Mouse (Mus musculus) neural tube, embryonic 12.5 days (tissue): Measurements from ENCODE around the gene Tanc2. TPM values are rescaled to one million over a fixed set of nuclear protein-coding genes. Genes with fewer than 3 reads are reported as not detected.

Experiments used
- ATAC-seq: fragments of 200-750 bp; cut with Nextera tagmentation; 2 replicates; pipeline ENCODE4 v1.8.0; 2017; ENCODE audit warnings: low read depth, mild to moderate bottlenecking, moderate TSS enrichment, moderate library complexity; ENCODE audit not compliant: low FRiP score
- H3K27ac ChIP-seq: fragments of 300-500 bp; sonication (generic); 2 replicates; pipeline ENCODE4 v1.5.1; 2016
- H3K27me3 ChIP-seq: fragments of 300-500 bp; sonication (generic); replicated peaks from 2 replicates; pipeline ENCODE4 v1.6.1; 2016; ENCODE audit warnings: mild to moderate bottlenecking
- H3K36me3 ChIP-seq: fragments of 300-500 bp; sonication (generic); 2 replicates; pipeline ENCODE4 v1.6.1; 2016; ENCODE audit warnings: mild to moderate bottlenecking
- H3K4me1 ChIP-seq: fragments of 300-500 bp; sonication (generic); 2 replicates; pipeline ENCODE4 v1.6.1; 2016
- H3K4me2 ChIP-seq: fragments of 300-500 bp; sonication (generic); replicated peaks from 2 replicates; pipeline ENCODE4 v1.6.1; 2016; ENCODE audit warnings: mild to moderate bottlenecking
- H3K4me3 ChIP-seq: fragments of 300-500 bp; sonication (generic); 2 replicates; pipeline ENCODE4 v1.5.1; 2016
- H3K9ac ChIP-seq: fragments of 300-500 bp; sonication (generic); 2 replicates; pipeline ENCODE4 v1.6.1; 2016; ENCODE audit warnings: mild to moderate bottlenecking
- H3K9me3 ChIP-seq: fragments of 300-500 bp; sonication (generic); 2 replicates; pipeline ENCODE4 v1.6.1; 2016; ENCODE audit warnings: mild to moderate bottlenecking
- WGBS: fragments of 180-500 bp; shearing (Covaris S2); methylation state at CpG from one replicate; pipeline ENCODE4 v1.1.7; 2016; 5-methylcytosine and 5-hydroxymethylcytosine counted together
- polyA plus RNA-seq: library from polyadenylated mRNA; unstranded; fragments of >200 nt; fragmentation: Nextera tagmentation; extraction: Ambion mirVana; gene quantifications from 2 replicates; pipeline ENCODE4 v1.2.1, GENCODE M21; 2016

Gene Tanc2
- polyA plus RNA-seq, 1 experiment from 2014 or later: 33.1 TPM

DNA sequence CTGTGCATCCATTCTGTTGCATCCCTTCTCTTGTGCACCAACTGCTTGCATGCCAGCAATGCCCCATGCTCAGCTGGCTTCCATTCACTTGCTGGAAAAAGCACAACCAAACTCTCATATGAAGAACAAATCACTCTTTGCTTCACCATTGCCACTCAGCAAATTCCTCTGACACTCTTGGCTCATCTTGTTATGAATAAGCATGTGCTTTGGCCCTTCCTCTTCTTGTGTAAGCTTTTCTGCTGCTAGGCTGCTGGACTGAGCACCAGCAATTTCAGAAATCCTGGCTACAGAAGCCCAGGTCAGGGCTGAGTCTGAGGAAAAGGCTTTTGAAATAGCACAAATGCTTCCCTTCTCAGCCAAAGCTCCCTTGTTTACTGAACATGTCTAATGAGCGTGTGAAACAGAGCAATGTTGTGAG is 22.6 kb upstream of the Tanc2 start:
- H3K36me3 ChIP-seq: no peaks in the 10 kb centered on the region
- no peaks in the 10 kb centered on the region for H3K9me3 ChIP-seq
- H3K27me3 ChIP-seq: no peaks in the 10 kb centered on the region
- H3K4me3 ChIP-seq: no peak overlapping the region
- H3K9ac ChIP-seq: no peak overlapping the region
- ATAC-seq: no peak
- no peak overlapping the region for H3K4me2 ChIP-seq
- no peaks in the 10 kb centered on the region for H3K4me1 ChIP-seq
- 73% methylated on average over 1 of the region's 1 CpGs for WGBS
- H3K27ac ChIP-seq: no peak overlapping the region

DNA sequence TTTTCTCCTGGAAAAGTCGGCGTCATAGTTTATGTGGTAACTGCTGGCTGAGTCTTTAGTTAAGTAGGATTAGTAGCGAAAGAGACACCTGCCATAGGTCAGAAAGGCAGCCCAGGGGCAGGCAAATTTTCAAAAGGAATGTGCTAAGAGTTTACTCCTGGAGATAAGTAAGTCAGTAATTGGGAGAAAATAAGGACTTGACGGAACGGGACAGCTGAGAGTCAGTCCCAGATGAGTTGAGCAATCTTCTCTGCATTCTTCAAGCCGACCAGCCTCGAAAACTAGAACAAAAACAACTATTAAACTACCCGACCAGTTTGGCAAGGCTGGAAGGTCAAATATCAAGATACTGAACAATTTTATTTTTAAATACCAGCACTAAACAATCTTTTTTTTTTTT is 17.8 kb upstream of the Tanc2 start:
- H3K4me1 ChIP-seq: no peaks in the 10 kb centered on the region
- H3K27me3 ChIP-seq: no peaks in the 10 kb centered on the region
- no peak overlapping the region for H3K9ac ChIP-seq
- H3K4me2 ChIP-seq: no peak overlapping the region
- H3K4me3 ChIP-seq: no peak overlapping the region
- no peaks in the 10 kb centered on the region for H3K36me3 ChIP-seq
- 84% methylated on average over 8 of the region's 8 CpGs for WGBS
- H3K27ac ChIP-seq: no peak overlapping the region
- H3K9me3 ChIP-seq: no peaks in the 10 kb centered on the region
- no peak for ATAC-seq

DNA sequence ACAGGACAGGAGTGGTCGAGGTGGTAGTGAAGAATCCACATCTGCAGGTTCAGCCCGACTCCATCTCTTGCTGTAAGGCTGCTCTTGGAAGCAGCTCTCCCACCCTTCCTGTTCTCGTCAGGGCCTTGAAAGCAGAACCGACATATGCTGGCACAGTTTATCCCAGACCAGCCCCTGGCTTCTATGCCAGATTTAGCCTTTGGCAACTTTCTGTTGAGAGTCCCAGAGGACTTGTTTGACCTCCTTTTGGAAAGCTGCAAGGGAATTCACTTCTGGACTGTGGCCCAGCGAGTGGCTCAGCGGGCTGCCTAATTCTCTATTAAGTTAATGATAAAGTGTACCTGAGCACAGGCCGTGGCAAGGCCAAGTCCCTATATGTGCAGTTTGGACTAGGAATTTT is 15.5 kb upstream of the Tanc2 start:
- Histone ChIP-seq H3K36me3 (no peaks in the 10 kb centered on the region), H3K4me2 (no peak overlapping the region), H3K27ac (no peak overlapping the region), H3K9ac (no peak overlapping the region), H3K4me3 (no peak overlapping the region), H3K27me3 (no peaks in the 10 kb centered on the region), H3K9me3 (no peaks in the 10 kb centered on the region), H3K4me1 (no peaks in the 10 kb centered on the region)
- WGBS: 68% methylated on average over 7 of the region's 7 CpGs
- no peak for ATAC-seq

DNA sequence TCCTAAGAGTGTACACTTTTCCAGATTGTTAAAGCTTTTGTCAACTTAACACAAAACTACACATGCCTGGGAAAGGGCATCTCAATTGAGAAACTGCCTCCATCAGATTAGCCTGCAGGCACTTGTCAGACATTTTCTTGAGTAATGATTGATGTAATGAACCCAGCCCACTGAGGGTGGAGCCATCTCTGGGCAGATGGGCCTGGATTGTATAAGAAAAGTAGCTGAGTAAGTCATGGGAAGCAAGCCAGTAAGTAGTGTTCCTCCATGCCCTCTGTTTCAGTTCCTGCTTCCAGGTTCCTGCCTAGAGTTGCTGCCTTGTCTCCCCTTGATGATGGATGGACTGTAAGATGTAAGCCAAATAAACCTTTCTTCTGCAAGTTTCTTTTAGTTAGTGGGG is 12.6 kb upstream of the Tanc2 start:
- Histone ChIP-seq H3K27ac (no peak overlapping the region), H3K4me2 (no peak overlapping the region), H3K36me3 (no peaks in the 10 kb centered on the region), H3K9me3 (0 out of 2 replicates have a peak, but pooled peaks cover 3% of the 10 kb centered on the region), H3K4me3 (no peak overlapping the region), H3K9ac (no peak overlapping the region), H3K4me1 (no peaks in the 10 kb centered on the region), H3K27me3 (no peaks in the 10 kb centered on the region)
- no peak for ATAC-seq

- no peaks in the 10 kb centered on the region for H3K4me1 ChIP-seq
- H3K27me3 ChIP-seq: no peaks in the 10 kb centered on the region
- no peak for ATAC-seq
- 89% methylated on average over 3 of the region's 3 CpGs for WGBS
- H3K27ac ChIP-seq: no peak overlapping the region
- no peak overlapping the region for H3K4me3 ChIP-seq
- 0 out of 2 replicates have a peak, but pooled peaks cover 3% of the 10 kb centered on the region for H3K9me3 ChIP-seq
- no peak overlapping the region for H3K4me2 ChIP-seq
- no peak overlapping the region for H3K9ac ChIP-seq
- H3K36me3 ChIP-seq: no peaks in the 10 kb centered on the region
Observed at GRCm38 (mm10) chr11:105582020-105582419, 7.8 kb upstream of the Tanc2 start.

- Histone ChIP-seq H3K9ac (peak overlapping the region; percentile 87), H3K9me3 (no peaks in the 10 kb centered on the region), H3K4me2 (peak overlapping the region; percentile 65), H3K27me3 (no peaks in the 10 kb centered on the region), H3K36me3 (no peaks in the 10 kb centered on the region), H3K4me1 (no peaks in the 10 kb centered on the region), H3K4me3 (peak overlapping the region; percentile 93), H3K27ac (peak overlapping the region; percentile 82)
- peak; percentile 94 for ATAC-seq
- under 1% methylated on average over 57 of the region's 70 CpGs for WGBS
Observed at GRCm38 (mm10) chr11:105589231-105589876, 432 bp upstream of the Tanc2 start.

DNA sequence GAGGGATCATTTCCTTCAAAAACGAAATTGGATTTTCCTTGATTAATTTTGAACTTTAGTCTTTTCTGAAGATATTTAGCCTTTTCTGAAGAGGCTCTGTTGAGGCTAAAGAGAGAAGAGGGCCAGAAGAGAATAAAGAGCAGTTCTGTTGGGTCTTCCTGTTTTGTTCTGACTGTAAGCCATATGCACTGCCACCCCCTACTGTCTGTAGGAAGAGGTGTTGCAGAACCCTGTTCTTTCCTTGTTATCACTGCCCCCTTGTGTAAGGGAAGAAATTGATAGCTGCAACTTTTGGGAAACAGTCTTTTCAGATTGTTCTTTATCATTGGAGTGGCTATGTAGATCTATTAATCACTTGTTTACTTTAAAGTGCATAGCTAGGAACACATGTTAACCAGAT is 2.1 kb downstream of the Tanc2 start:
- H3K4me2 ChIP-seq: peak overlapping the region; percentile 65
- no peak overlapping the region for H3K27ac ChIP-seq
- ATAC-seq: peak; percentile 23; the same call in 1 of the 2 replicates
- 34% methylated on average over 1 of the region's 1 CpGs for WGBS
- no peaks in the 10 kb centered on the region for H3K36me3 ChIP-seq
- H3K4me1 ChIP-seq: no peaks in the 10 kb centered on the region
- no peak overlapping the region for H3K4me3 ChIP-seq
- H3K27me3 ChIP-seq: no peaks in the 10 kb centered on the region
- no peak overlapping the region for H3K9ac ChIP-seq
- no peaks in the 10 kb centered on the region for H3K9me3 ChIP-seq

GRCm38 (mm10) chr11:105602177-105602576 is 12.4 kb downstream of the Tanc2 start:
- Histone ChIP-seq H3K9ac (no peak overlapping the region), H3K4me3 (no peak overlapping the region)
- no peak for ATAC-seq

GRCm38 (mm10) chr11:105626201-105626600 is 36.4 kb downstream of the Tanc2 start:
- Histone ChIP-seq H3K27me3 (no peaks in the 10 kb centered on the region), H3K4me1 (no peaks in the 10 kb centered on the region), H3K9ac (no peak overlapping the region), H3K36me3 (no peaks in the 10 kb centered on the region), H3K4me2 (no peak overlapping the region), H3K27ac (no peak overlapping the region), H3K9me3 (no peaks in the 10 kb centered on the region), H3K4me3 (no peak overlapping the region)
- ATAC-seq: no peak
- WGBS: 96% methylated on average over 1 of the region's 1 CpGs

More at GRCm38 (mm10) chr11:105602177-105602576, 12.4 kb downstream of the Tanc2 start:
- no peaks in the 10 kb centered on the region for H3K9me3 ChIP-seq
- no peak overlapping the region for H3K27ac ChIP-seq
- H3K4me2 ChIP-seq: no peak overlapping the region
- no peaks in the 10 kb centered on the region for H3K36me3 ChIP-seq
- no peaks in the 10 kb centered on the region for H3K4me1 ChIP-seq
- H3K27me3 ChIP-seq: no peaks in the 10 kb centered on the region

- H3K4me1 ChIP-seq: no peaks in the 10 kb centered on the region
- H3K27me3 ChIP-seq: no peaks in the 10 kb centered on the region
- no peak overlapping the region for H3K9ac ChIP-seq
- H3K4me2 ChIP-seq: no peak overlapping the region
- H3K4me3 ChIP-seq: no peak overlapping the region
- no peaks in the 10 kb centered on the region for H3K9me3 ChIP-seq
- no peak overlapping the region for H3K27ac ChIP-seq
- no peaks in the 10 kb centered on the region for H3K36me3 ChIP-seq
- no peak for ATAC-seq
Observed at GRCm38 (mm10) chr11:105643995-105644394, 54.2 kb downstream of the Tanc2 start.

DNA sequence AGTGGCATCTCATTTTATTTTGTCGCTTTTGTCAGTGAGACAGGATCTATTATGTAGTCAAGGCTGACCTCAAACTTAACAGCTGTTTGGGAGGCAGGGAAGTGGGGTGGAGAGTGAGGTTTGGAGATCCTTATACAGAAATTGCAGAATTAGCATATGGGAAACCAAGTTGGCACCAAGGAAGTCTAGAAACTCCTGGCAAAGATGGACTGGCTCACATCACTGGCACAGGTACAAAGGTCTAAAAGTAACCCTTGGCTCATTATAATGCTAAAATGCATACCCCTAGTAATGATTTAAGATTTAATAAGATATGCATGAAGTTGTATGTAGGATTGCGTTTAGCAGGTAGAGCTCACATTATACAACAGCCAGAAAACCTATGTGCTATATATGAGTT is 58.2 kb downstream of the Tanc2 start:
- H3K9me3 ChIP-seq: no peaks in the 10 kb centered on the region
- no peak overlapping the region for H3K4me2 ChIP-seq
- no peak overlapping the region for H3K4me3 ChIP-seq
- no peaks in the 10 kb centered on the region for H3K27me3 ChIP-seq
- H3K9ac ChIP-seq: no peak overlapping the region
- H3K4me1 ChIP-seq: no peaks in the 10 kb centered on the region
- no peak overlapping the region for H3K27ac ChIP-seq
- WGBS: 96% methylated on average over 2 of the region's 2 CpGs
- no peaks in the 10 kb centered on the region for H3K36me3 ChIP-seq
- ATAC-seq: no peak

DNA sequence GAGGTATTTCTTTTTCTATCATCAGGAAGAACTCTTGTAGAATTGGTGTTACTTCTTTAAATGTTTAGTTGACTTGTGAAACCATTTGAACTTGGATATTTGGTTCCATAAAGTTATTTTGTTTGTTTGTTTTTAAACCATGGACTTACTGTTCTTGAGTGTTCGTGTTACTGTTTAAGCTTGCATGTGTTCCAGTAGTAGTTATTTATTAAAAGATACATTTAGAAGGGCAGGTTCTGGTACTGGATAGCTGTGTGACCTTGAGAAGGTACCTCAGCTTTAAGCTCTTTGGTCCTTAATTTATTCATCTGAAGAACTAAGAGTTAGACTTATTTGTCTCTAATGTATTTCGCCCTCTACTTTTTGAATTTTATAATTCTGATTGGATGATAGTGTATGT is 64.8 kb downstream of the Tanc2 start:
- Histone ChIP-seq H3K4me2 (no peak overlapping the region), H3K36me3 (no peaks in the 10 kb centered on the region)

DNA sequence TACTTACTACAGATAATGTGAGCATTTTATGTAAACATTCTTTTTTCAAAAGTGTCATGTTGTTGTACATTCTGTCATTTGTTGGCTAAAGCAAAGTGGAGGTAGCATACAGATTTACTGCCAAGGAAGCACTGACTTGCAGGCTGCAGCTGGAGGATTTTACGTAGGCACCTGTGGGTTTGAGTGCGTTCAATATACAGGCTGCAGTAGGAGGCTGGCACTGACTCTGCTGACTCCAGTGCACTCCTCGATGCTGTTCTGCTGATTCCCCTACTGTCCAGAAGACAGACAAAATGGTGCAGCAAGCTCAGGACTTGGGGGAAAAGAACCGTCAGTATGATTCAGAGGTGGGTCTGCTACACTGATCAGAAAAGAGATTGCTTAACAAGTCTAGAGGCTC is 65.5 kb downstream of the Tanc2 start:
- Histone ChIP-seq H3K9me3 (no peaks in the 10 kb centered on the region), H3K27me3 (no peaks in the 10 kb centered on the region), H3K27ac (no peak overlapping the region), H3K36me3 (no peaks in the 10 kb centered on the region), H3K9ac (no peak overlapping the region), H3K4me2 (no peak overlapping the region), H3K4me3 (no peak overlapping the region), H3K4me1 (no peaks in the 10 kb centered on the region)
- ATAC-seq: no peak
- 80% methylated on average over 4 of the region's 4 CpGs for WGBS

More for the DNA sequence above, 64.8 kb downstream of the Tanc2 start:
- 90% methylated on average over 2 of the region's 2 CpGs for WGBS
- Histone ChIP-seq H3K4me1 (no peaks in the 10 kb centered on the region), H3K27ac (no peak overlapping the region), H3K9ac (no peak overlapping the region), H3K27me3 (no peaks in the 10 kb centered on the region), H3K4me3 (no peak overlapping the region), H3K9me3 (no peaks in the 10 kb centered on the region)
- no peak for ATAC-seq
